In genomic region chr15:85667906-85668590, GRCm38 (mm10) we compare ENCODE assay signal across 8 mouse cellular contexts.
A peak's percentile ranks its signal among the peaks of the same experiment; 100 is the strongest.
DNase-seq lines count a peak whose midpoint lies in the region; ATAC-seq and TF ChIP-seq lines count a peak whose summit lies in the region.
"Had no signal": no experiment of that assay in that cellular context is flagged by ENCODE, and none has a peak within 500 bp of the region (broad histone marks: within the 10 kb centered on the region; RNA-seq: fewer than 3 reads in every experiment).

No protein-coding gene starts in this region.

- H3K27me3 ChIP-seq in kidney, adult 2 months (replicated peaks; ENCODE audit: control insufficient read depth, insufficient read depth, low read length) = no peaks in the 10 kb centered on the region
- no peaks in the 10 kb centered on the region for H3K27me3 ChIP-seq in thymus, adult 2 months (ENCODE audit: control insufficient read depth, insufficient read depth, low read length)
- peaks cover 33% of the 10 kb centered on the region for H3K27me3 ChIP-seq in intestine, embryonic 16.5 days (replicated peaks; ENCODE audit: control insufficient read depth, insufficient read depth, low read length)
- H3K27me3 ChIP-seq in kidney, embryonic 16.5 days (ENCODE audit: insufficient read depth, low read length) = no peaks in the 10 kb centered on the region

- H3K4me1 ChIP-seq in kidney, adult 2 months (ENCODE audit: control insufficient read depth, insufficient read depth, low read length) = peaks cover 25% of the 10 kb centered on the region
- H3K4me1 ChIP-seq in thymus, adult 2 months (replicated peaks; ENCODE audit: control insufficient read depth, insufficient read depth, low read length) = peaks cover 37% of the 10 kb centered on the region
- H3K4me1 ChIP-seq in intestine, embryonic 16.5 days (ENCODE audit: control insufficient read depth, insufficient read depth, low read length) = peaks cover 11% of the 10 kb centered on the region
- H3K4me1 ChIP-seq in kidney, embryonic 16.5 days (ENCODE audit: insufficient read depth, low read length) = peaks cover 24% of the 10 kb centered on the region
- H3K4me1 ChIP-seq: liver, embryonic 15.5 days had no signal

- H3K9ac ChIP-seq in intestine, embryonic 16.5 days (ENCODE audit: low read depth, low read length) = no peak overlapping the region
- no peak overlapping the region for H3K9ac ChIP-seq in kidney, embryonic 16.5 days (replicated peaks; ENCODE audit: low read length)
- H3K9ac ChIP-seq: liver, embryonic 15.5 days had no signal

- H3K9me3 ChIP-seq in intestine, embryonic 16.5 days (ENCODE audit: control insufficient read depth, low read length) = no peaks in the 10 kb centered on the region
- H3K9me3 ChIP-seq in kidney, embryonic 16.5 days (ENCODE audit: low read length) = no peaks in the 10 kb centered on the region
- H3K9me3 ChIP-seq: liver, embryonic 15.5 days had no signal

- H3K4me3 ChIP-seq in kidney, adult 2 months (ENCODE audit: insufficient read depth, low read depth, low read length) = no peak overlapping the region
- no peak overlapping the region for H3K4me3 ChIP-seq in thymus, adult 2 months (ENCODE audit: control insufficient read depth, insufficient read depth, low read length)
- peak overlapping the region; percentile 5; the same call in 1 of the 2 replicates for H3K4me3 ChIP-seq in intestine, embryonic 16.5 days (ENCODE audit: low read length)
- no peak overlapping the region for H3K4me3 ChIP-seq in kidney, embryonic 16.5 days (ENCODE audit: low read length)
- H3K4me3 ChIP-seq: liver, embryonic 15.5 days had no signal

- DNase-seq in kidney, adult 2 months = no peak
- no peak for DNase-seq in kidney, adult 11 months
- DNase-seq in thymus, adult 2 months = no peak
- no peak for DNase-seq in thymus, adult 18-20 months
- no peak for DNase-seq in urinary bladder, postnatal 36 days (ENCODE audit: low spot score in 2 of 2)

- no peak overlapping the region for H3K4me2 ChIP-seq in intestine, embryonic 16.5 days (ENCODE audit: low read depth, low read length)
- no peak overlapping the region for H3K4me2 ChIP-seq in kidney, embryonic 16.5 days (replicated peaks; ENCODE audit: low read depth, low read length)
- H3K4me2 ChIP-seq: liver, embryonic 15.5 days had no signal

- ATAC-seq in intestine, embryonic 16.5 days = no peak
- ATAC-seq in kidney, embryonic 16.5 days (ENCODE audit: low FRiP score, low TSS enrichment) = no peak

- TF ChIP-seq CTCF in kidney, adult 2 months (conservative IDR thresholded peaks at IDR 0.05; ENCODE audit: insufficient read depth, insufficient read length, low read depth, low read length) = no peak
- TF ChIP-seq CTCF in thymus, adult 2 months (IDR thresholded peaks at IDR 0.05; ENCODE audit: borderline replicate concordance, control insufficient read depth, extremely low read depth, insufficient read depth, low read length, poor library complexity) = no peak

- peak overlapping the region; percentile 96 for H3K27ac ChIP-seq in kidney, adult 2 months (ENCODE audit: insufficient read depth, low read depth, low read length)
- peak overlapping the region; percentile 25; the same call in 1 of the 2 replicates for H3K27ac ChIP-seq in thymus, adult 2 months (ENCODE audit: control insufficient read depth, insufficient read depth, low read length)
- no peak overlapping the region for H3K27ac ChIP-seq in intestine, embryonic 16.5 days (ENCODE audit: low read length)
- no peak overlapping the region for H3K27ac ChIP-seq in kidney, embryonic 16.5 days (ENCODE audit: low read length)
- H3K27ac ChIP-seq: liver, embryonic 15.5 days had no signal

- H3K36me3 ChIP-seq in kidney, adult 2 months (ENCODE audit: control insufficient read depth, insufficient read depth, low read length) = no peaks in the 10 kb centered on the region
- H3K36me3 ChIP-seq in thymus, adult 2 months (ENCODE audit: control insufficient read depth, insufficient read depth, low read length) = no peaks in the 10 kb centered on the region
- no peaks in the 10 kb centered on the region for H3K36me3 ChIP-seq in intestine, embryonic 16.5 days (ENCODE audit: control insufficient read depth, insufficient read depth, low read length)
- no peaks in the 10 kb centered on the region for H3K36me3 ChIP-seq in kidney, embryonic 16.5 days (ENCODE audit: insufficient read depth, low read length)
- H3K36me3 ChIP-seq: liver, embryonic 15.5 days had no signal

- WGBS in kidney, adult 2 months = 30% methylated on average over 7 of the region's 7 CpGs
- 82% methylated on average over 7 of the region's 7 CpGs for WGBS in thymus, adult 2 months
- WGBS in intestine, embryonic 16.5 days = 84% methylated on average over 7 of the region's 7 CpGs
- 69% methylated on average over 7 of the region's 7 CpGs for WGBS in kidney, embryonic 16.5 days

- no peak for TF ChIP-seq POLR2A in kidney, adult 2 months (IDR thresholded peaks at IDR 0.05; ENCODE audit: low read depth, low read length)
- no peak for TF ChIP-seq POLR2A in thymus, adult 2 months (IDR thresholded peaks at IDR 0.05; ENCODE audit: control insufficient read depth, extremely low read depth, insufficient read depth, low read length, poor library complexity)

Comparison
In these comparisons a context has a peak if more than half of its experiments do, and no peak if none do; other contexts are left out.
1. H3K27ac ChIP-seq: peak in kidney, adult 2 months (single experiment) and thymus, adult 2 months (single experiment); none in intestine, embryonic 16.5 days (single experiment) and kidney, embryonic 16.5 days (single experiment).